Mouse (Mus musculus): ENCODE measurements at regions not wholly inside any gene's neighbourhood (a gene's known extent, or its start where the extent isn't known, plus 50 kb on each side); places are given as distances from the start of the nearest gene placed in this dataset.
A peak's percentile ranks its signal among the peaks of the same experiment; 100 is the strongest.

DNA sequence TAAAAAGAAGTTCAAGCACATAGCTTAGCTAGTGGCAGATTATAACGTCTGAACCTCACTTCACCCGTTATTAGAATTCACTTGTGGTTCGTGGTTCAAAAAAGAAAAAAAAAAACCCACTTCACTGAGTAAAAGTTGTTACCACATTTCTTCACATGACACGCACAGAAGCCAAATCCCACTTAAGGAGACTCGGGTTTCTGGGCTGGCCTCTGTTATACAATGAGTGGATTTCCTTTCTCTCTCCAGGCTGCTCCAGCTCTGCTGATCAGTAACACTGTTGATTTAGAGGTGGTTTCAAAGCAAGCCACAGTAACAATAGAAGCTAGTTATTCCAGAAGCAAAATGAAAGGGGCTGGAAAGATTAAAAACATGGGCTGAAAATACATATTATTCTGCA is 147.4 kb downstream of the Rnd3 start:
- H3K36me3 ChIP-seq (ENCODE audit: control insufficient read depth, insufficient read depth, low read length) = no peaks in the 10 kb centered on the region
- no peak for ATAC-seq
- no peak overlapping the region for H3K27ac ChIP-seq (ENCODE audit: low read depth, low read length)
- no peak overlapping the region for H3K9ac ChIP-seq (ENCODE audit: low read depth, low read length)
- H3K4me3 ChIP-seq (ENCODE audit: low read length) = no peak overlapping the region
- 65% methylated on average over 5 of the region's 5 CpGs for WGBS
- H3K9me3 ChIP-seq (ENCODE audit: control insufficient read depth, low read length) = no peaks in the 10 kb centered on the region
- no peaks in the 10 kb centered on the region for H3K4me1 ChIP-seq (ENCODE audit: control insufficient read depth, insufficient read depth, low read depth, low read length)
- H3K27me3 ChIP-seq (replicated peaks; ENCODE audit: control insufficient read depth, insufficient read depth, low read length) = no peaks in the 10 kb centered on the region
- no peak overlapping the region for H3K4me2 ChIP-seq (ENCODE audit: low read length)

GRCm38 (mm10) chr2:50983883-50984410 is 165.0 kb downstream of the Rnd3 start:
- Histone ChIP-seq H3K9ac (ENCODE audit: low read depth, low read length) (no peak overlapping the region), H3K27me3 (replicated peaks; ENCODE audit: control insufficient read depth, insufficient read depth, low read length) (no peaks in the 10 kb centered on the region), H3K4me3 (ENCODE audit: low read length) (no peak overlapping the region), H3K9me3 (ENCODE audit: control insufficient read depth, low read length) (no peaks in the 10 kb centered on the region), H3K36me3 (ENCODE audit: control insufficient read depth, insufficient read depth, low read length) (no peaks in the 10 kb centered on the region), H3K4me1 (ENCODE audit: control insufficient read depth, insufficient read depth, low read depth, low read length) (no peaks in the 10 kb centered on the region), H3K27ac (ENCODE audit: low read depth, low read length) (no peak overlapping the region), H3K4me2 (ENCODE audit: low read length) (no peak overlapping the region)
- WGBS = 75% methylated on average over 2 of the region's 2 CpGs
- no peak for ATAC-seq

DNA sequence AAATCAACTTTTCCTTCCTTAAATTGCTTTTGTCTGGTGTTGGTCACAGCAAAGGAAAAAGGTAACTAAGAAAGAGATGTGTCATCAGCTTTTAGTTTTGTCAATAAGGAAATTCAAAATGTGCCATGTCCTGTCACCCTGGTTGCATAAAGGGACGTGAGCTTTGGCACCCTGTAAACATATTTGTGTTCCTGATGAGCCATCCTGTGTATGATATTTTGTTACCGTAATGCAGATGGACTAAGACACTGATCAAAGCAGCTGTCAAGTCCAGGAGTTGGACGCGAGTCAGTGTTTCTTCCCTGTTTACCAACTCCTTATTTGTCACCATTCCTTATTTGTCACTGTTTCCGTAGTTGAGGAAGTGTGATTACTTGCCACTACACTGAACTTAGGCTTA is 166.3 kb downstream of the Rnd3 start:
- Histone ChIP-seq H3K9ac (ENCODE audit: low read depth, low read length) (no peak overlapping the region), H3K27me3 (replicated peaks; ENCODE audit: control insufficient read depth, insufficient read depth, low read length) (no peaks in the 10 kb centered on the region), H3K4me2 (ENCODE audit: low read length) (no peak overlapping the region), H3K9me3 (ENCODE audit: control insufficient read depth, low read length) (no peaks in the 10 kb centered on the region), H3K36me3 (ENCODE audit: control insufficient read depth, insufficient read depth, low read length) (no peaks in the 10 kb centered on the region), H3K4me1 (ENCODE audit: control insufficient read depth, insufficient read depth, low read depth, low read length) (no peaks in the 10 kb centered on the region), H3K27ac (ENCODE audit: low read depth, low read length) (no peak overlapping the region), H3K4me3 (ENCODE audit: low read length) (no peak overlapping the region)
- 86% methylated on average over 5 of the region's 5 CpGs for WGBS
- no peak for ATAC-seq

DNA sequence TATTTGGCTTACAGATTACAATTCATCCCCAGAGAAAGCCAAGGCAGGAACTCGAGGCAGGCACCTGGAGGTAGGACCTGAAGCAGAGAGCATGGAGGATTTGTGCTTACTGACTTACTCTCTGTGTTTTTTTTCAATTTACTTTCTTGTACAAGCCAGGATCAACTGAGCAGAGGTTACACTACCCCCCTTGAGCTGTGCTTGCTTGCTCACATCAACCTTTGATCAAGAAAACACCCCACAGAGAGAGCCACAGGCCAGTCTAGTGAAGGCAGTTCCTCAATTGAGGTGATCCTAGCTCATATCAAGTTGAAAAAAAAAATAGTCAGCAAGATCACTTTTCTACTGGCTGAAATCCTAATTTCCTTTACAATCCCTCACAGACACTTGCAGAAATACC is 170.6 kb downstream of the Rnd3 start:
- WGBS = 74% methylated on average over 1 of the region's 1 CpGs
- Histone ChIP-seq H3K9me3 (ENCODE audit: control insufficient read depth, low read length) (no peaks in the 10 kb centered on the region), H3K27ac (ENCODE audit: low read depth, low read length) (no peak overlapping the region), H3K27me3 (replicated peaks; ENCODE audit: control insufficient read depth, insufficient read depth, low read length) (no peaks in the 10 kb centered on the region), H3K36me3 (ENCODE audit: control insufficient read depth, insufficient read depth, low read length) (no peaks in the 10 kb centered on the region), H3K4me2 (ENCODE audit: low read length) (no peak overlapping the region), H3K4me3 (ENCODE audit: low read length) (no peak overlapping the region), H3K4me1 (ENCODE audit: control insufficient read depth, insufficient read depth, low read depth, low read length) (no peaks in the 10 kb centered on the region), H3K9ac (ENCODE audit: low read depth, low read length) (no peak overlapping the region)
- ATAC-seq = no peak

GRCm38 (mm10) chr2:50971131-50971825 is 177.6 kb downstream of the Rnd3 start:
- Histone ChIP-seq H3K27me3 (replicated peaks; ENCODE audit: control insufficient read depth, insufficient read depth, low read length) (no peaks in the 10 kb centered on the region), H3K36me3 (ENCODE audit: control insufficient read depth, insufficient read depth, low read length) (no peaks in the 10 kb centered on the region), H3K4me3 (ENCODE audit: low read length) (no peak overlapping the region), H3K9ac (ENCODE audit: low read depth, low read length) (peak overlapping the region; percentile 6), H3K4me1 (ENCODE audit: control insufficient read depth, insufficient read depth, low read depth, low read length) (peaks cover 9% of the 10 kb centered on the region), H3K4me2 (ENCODE audit: low read length) (peak overlapping the region; percentile 47), H3K27ac (ENCODE audit: low read depth, low read length) (peak overlapping the region; percentile 72), H3K9me3 (ENCODE audit: control insufficient read depth, low read length) (no peaks in the 10 kb centered on the region)
- 7% methylated on average over 14 of the region's 14 CpGs for WGBS
- ATAC-seq = peak; percentile 96

- peaks cover 9% of the 10 kb centered on the region for H3K4me1 ChIP-seq (ENCODE audit: control insufficient read depth, insufficient read depth, low read depth, low read length)
- H3K9ac ChIP-seq (ENCODE audit: low read depth, low read length) = no peak overlapping the region
- H3K9me3 ChIP-seq (ENCODE audit: control insufficient read depth, low read length) = no peaks in the 10 kb centered on the region
- WGBS = 69% methylated on average over 4 of the region's 4 CpGs
- no peak overlapping the region for H3K4me3 ChIP-seq (ENCODE audit: low read length)
- no peaks in the 10 kb centered on the region for H3K27me3 ChIP-seq (replicated peaks; ENCODE audit: control insufficient read depth, insufficient read depth, low read length)
- no peak overlapping the region for H3K27ac ChIP-seq (ENCODE audit: low read depth, low read length)
- no peak overlapping the region for H3K4me2 ChIP-seq (ENCODE audit: low read length)
- no peak for ATAC-seq
- no peaks in the 10 kb centered on the region for H3K36me3 ChIP-seq (ENCODE audit: control insufficient read depth, insufficient read depth, low read length)
These were observed 180.5 kb downstream of the Rnd3 start for GRCm38 (mm10) chr2:50968382-50968781.

DNA sequence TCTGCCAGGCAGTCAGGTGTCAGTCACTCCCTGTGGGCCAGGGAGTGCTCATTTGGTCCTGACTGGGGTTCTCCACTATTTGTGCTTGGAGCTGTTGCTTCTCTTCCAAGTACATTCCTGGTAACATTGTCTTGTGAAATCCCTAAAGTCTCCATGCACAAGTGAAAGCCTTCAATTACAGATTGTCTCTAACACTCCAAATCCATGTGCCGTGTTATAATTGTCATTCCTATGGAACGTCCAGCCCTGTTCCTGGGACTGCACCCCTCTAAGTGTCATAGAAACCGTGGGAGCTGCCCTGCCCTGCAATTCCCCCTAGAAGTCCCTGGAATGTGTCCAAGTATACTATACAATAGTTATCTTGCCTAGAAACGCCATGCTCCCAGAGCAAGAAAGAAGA is 181.1 kb downstream of the Rnd3 start:
- no peak overlapping the region for H3K27ac ChIP-seq (ENCODE audit: low read depth, low read length)

GRCm38 (mm10) chr2:50967133-50967532 is 181.8 kb downstream of the Rnd3 start:
- no peak for ATAC-seq
- Histone ChIP-seq H3K27ac (ENCODE audit: low read depth, low read length) (no peak overlapping the region), H3K9ac (ENCODE audit: low read depth, low read length) (no peak overlapping the region), H3K9me3 (ENCODE audit: control insufficient read depth, low read length) (no peaks in the 10 kb centered on the region), H3K4me1 (ENCODE audit: control insufficient read depth, insufficient read depth, low read depth, low read length) (peaks cover 9% of the 10 kb centered on the region), H3K36me3 (ENCODE audit: control insufficient read depth, insufficient read depth, low read length) (no peaks in the 10 kb centered on the region), H3K4me2 (ENCODE audit: low read length) (no peak overlapping the region), H3K4me3 (ENCODE audit: low read length) (no peak overlapping the region), H3K27me3 (replicated peaks; ENCODE audit: control insufficient read depth, insufficient read depth, low read length) (no peaks in the 10 kb centered on the region)
- 53% methylated on average over 4 of the region's 4 CpGs for WGBS

More for the DNA sequence above, 181.1 kb downstream of the Rnd3 start:
- no peaks in the 10 kb centered on the region for H3K27me3 ChIP-seq (replicated peaks; ENCODE audit: control insufficient read depth, insufficient read depth, low read length)
- ATAC-seq = no peak
- H3K9ac ChIP-seq (ENCODE audit: low read depth, low read length) = no peak overlapping the region
- no peak overlapping the region for H3K4me2 ChIP-seq (ENCODE audit: low read length)
- H3K36me3 ChIP-seq (ENCODE audit: control insufficient read depth, insufficient read depth, low read length) = no peaks in the 10 kb centered on the region
- no peaks in the 10 kb centered on the region for H3K9me3 ChIP-seq (ENCODE audit: control insufficient read depth, low read length)
- peaks cover 9% of the 10 kb centered on the region for H3K4me1 ChIP-seq (ENCODE audit: control insufficient read depth, insufficient read depth, low read depth, low read length)
- no peak overlapping the region for H3K4me3 ChIP-seq (ENCODE audit: low read length)
- WGBS = 33% methylated on average over 4 of the region's 4 CpGs

GRCm38 (mm10) chr2:50965485-50966017 is 183.4 kb downstream of the Rnd3 start:
- WGBS = 48% methylated on average over 8 of the region's 8 CpGs
- Histone ChIP-seq H3K4me1 (ENCODE audit: control insufficient read depth, insufficient read depth, low read depth, low read length) (no peaks in the 10 kb centered on the region; the same call in none of the 2 replicates), H3K36me3 (ENCODE audit: control insufficient read depth, insufficient read depth, low read length) (no peaks in the 10 kb centered on the region), H3K4me3 (ENCODE audit: low read length) (no peak overlapping the region), H3K27ac (ENCODE audit: low read depth, low read length) (no peak overlapping the region), H3K9ac (ENCODE audit: low read depth, low read length) (no peak overlapping the region), H3K9me3 (ENCODE audit: control insufficient read depth, low read length) (no peaks in the 10 kb centered on the region), H3K27me3 (replicated peaks; ENCODE audit: control insufficient read depth, insufficient read depth, low read length) (no peaks in the 10 kb centered on the region), H3K4me2 (ENCODE audit: low read length) (no peak overlapping the region)
- ATAC-seq = no peak
